Mouse (Mus musculus) forebrain, embryonic 13.5 days (tissue): ENCODE results near the gene Lcn11. TPM values are rescaled to one million over a fixed set of nuclear protein-coding genes. Genes with fewer than 3 reads are reported as not detected.
"Not testable (repeated sequence)": the region's sequence is repeated elsewhere in the genome, so short reads cannot be mapped to it uniquely, and the experiment has no call there.

Experiments used
- ATAC-seq: fragments of 200-750 bp; cut with Nextera tagmentation; 2 replicates; pipeline ENCODE4 v1.8.0; 2017
- H3K27ac ChIP-seq: fragments of 300-500 bp; sonication (generic); 2 replicates; pipeline ENCODE4 v1.5.1; 2015; ENCODE audit warnings: inconsistent platforms, mild to moderate bottlenecking, moderate library complexity
- H3K27me3 ChIP-seq: fragments of 300-500 bp; sonication (generic); 2 replicates; pipeline ENCODE4 v1.6.1; 2015; ENCODE audit warnings: mild to moderate bottlenecking, inconsistent platforms
- H3K36me3 ChIP-seq: fragments of 300-500 bp; sonication (generic); 2 replicates; pipeline ENCODE4 v1.6.1; 2015; ENCODE audit warnings: mild to moderate bottlenecking, inconsistent platforms; ENCODE audit not compliant: poor library complexity, severe bottlenecking
- H3K4me1 ChIP-seq: fragments of 300-500 bp; sonication (generic); 2 replicates; pipeline ENCODE4 v1.6.1; 2015; ENCODE audit warnings: inconsistent platforms
- H3K4me2 ChIP-seq: fragments of 300-500 bp; sonication (generic); 2 replicates; pipeline ENCODE4 v1.6.1; 2015; ENCODE audit warnings: inconsistent platforms, mild to moderate bottlenecking, moderate library complexity
- H3K4me3 ChIP-seq: fragments of 300-500 bp; sonication (generic); 2 replicates; pipeline ENCODE4 v1.5.1; 2015; ENCODE audit warnings: mild to moderate bottlenecking, inconsistent platforms
- H3K9ac ChIP-seq: fragments of 300-500 bp; sonication (generic); 2 replicates; pipeline ENCODE4 v1.6.1; 2015; ENCODE audit warnings: mild to moderate bottlenecking, inconsistent platforms
- H3K9me3 ChIP-seq: fragments of 300-500 bp; sonication (generic); replicated peaks from 2 replicates; pipeline ENCODE4 v1.6.1; 2016; ENCODE audit warnings: inconsistent platforms
- WGBS: fragments of 180-500 bp; shearing (Covaris S2); methylation state at CpG from one replicate; pipeline ENCODE4 v1.1.7; 2015; 5-methylcytosine and 5-hydroxymethylcytosine counted together
- polyA plus RNA-seq: library from polyadenylated mRNA; unstranded; fragments of >200 nt; fragmentation: Nextera tagmentation; extraction: Ambion mirVana; gene quantifications from 2 replicates; pipeline ENCODE4 v1.2.1, GENCODE M21; 2015

The Lcn11 gene
- not detected in 2 replicates for polyA plus RNA-seq

DNA sequence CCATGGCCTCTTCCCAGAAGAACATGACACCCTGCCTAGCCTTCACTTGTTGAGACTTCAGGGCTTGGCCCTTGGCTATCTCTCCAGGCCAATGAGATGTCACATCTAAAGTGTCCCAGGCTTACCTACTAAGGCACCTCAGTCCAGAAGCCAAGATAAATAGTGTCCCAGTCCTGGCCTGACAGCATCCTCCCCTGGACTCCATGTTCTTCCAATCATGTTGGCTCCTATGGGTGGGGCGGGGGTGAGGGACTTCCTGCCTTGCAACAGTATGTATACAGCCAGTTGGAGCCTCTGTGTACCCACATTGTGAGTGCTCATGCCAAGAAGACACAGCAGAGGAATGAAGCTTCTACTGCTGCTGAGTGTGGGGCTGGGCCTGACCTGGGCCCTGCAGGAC lies at the start of gene Lcn11:
Lcn11 (plus strand) TSS at position 301 of the 400 bp plus-strand sequence.
- no peak within 1 kb of the TSS for H3K9ac ChIP-seq
- no peaks in the 10 kb centered on the region for H3K36me3 ChIP-seq
- H3K4me3 ChIP-seq: no peak within 1 kb of the TSS
- H3K4me2 ChIP-seq: no peak within 1 kb of the TSS
- H3K27me3 ChIP-seq: no peaks in the 10 kb centered on the region
- no peaks in the 10 kb centered on the region for H3K9me3 ChIP-seq
- no peak within 1 kb of the TSS for H3K27ac ChIP-seq
- H3K4me1 ChIP-seq: no peaks in the 10 kb centered on the region
- ATAC-seq: no peak
- WGBS: 89% methylated on average over 1 of the region's 1 CpGs

DNA sequence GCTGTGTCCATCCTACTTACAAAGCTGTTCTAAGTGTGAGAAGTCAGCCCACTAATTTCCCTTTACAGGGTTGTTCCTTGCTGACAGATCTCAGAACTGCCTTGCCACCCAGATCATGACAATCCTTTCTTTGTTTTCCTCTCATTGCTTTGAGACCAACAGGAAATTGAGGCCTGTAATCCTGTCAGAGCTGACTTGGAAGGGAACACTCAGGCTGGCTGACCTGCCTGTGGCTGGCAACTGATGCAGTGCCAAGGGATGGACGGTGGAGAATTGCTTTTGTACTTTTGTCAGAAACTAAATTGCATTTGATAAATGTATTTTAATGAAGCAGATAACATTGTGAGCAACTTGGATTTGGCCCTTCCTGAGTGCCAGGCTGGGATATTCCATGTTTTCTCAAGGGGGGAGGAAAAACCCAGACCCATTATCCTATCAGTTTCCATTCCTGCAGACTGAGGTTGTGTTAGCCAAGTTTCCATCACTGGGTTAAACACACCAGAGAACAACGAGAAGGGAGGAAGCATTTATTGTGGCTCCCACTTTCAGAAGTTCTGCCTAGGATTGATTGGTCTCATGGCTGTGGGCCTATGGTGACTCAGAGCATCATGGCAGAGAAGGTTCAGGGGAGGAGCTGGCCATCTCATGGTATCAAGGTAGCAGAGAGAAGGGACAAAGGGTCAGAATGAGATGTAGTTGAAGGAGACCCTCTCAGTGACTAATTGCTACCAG lies 43.5 kb upstream of the Lcn11 start:
- H3K27ac ChIP-seq: no peak overlapping the region
- WGBS: 70% methylated on average over 2 of the region's 2 CpGs
- no peaks in the 10 kb centered on the region for H3K4me1 ChIP-seq
- H3K9ac ChIP-seq: no peak overlapping the region
- no peaks in the 10 kb centered on the region for H3K27me3 ChIP-seq
- no peaks in the 10 kb centered on the region for H3K36me3 ChIP-seq
- ATAC-seq: no peak
- no peak overlapping the region for H3K4me2 ChIP-seq
- H3K9me3 ChIP-seq: 0 out of 2 replicates have a peak, but pooled peaks cover 12% of the 10 kb centered on the region
- no peak overlapping the region for H3K4me3 ChIP-seq

DNA sequence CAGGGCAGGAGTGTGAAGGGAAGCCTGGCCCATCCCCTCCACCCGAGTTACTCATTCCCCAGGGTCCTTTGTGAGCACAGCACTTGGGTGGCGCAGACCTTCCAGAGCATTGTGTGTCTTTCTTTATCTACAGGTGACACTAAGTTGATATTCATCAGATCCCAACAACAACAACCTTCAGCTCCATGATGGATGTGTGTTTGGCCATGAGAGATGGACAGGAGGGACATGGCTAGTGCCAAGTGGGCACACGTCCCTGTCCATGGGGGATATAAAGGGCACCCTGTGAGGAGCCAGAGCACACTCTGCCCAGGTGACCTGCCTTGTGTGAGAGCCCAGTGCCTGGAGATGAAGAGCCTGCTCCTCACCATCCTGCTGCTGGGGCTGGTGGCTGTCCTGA lies 40.1 kb upstream of the Lcn11 start, which contains the start of gene Obp2b:
Obp2b (plus strand) TSS at position 301 of the 400 bp plus-strand sequence.
- H3K4me2 ChIP-seq, H3K9me3 ChIP-seq, H3K9ac ChIP-seq, ATAC-seq, H3K27me3 ChIP-seq, H3K4me3 ChIP-seq, H3K4me1 ChIP-seq, H3K36me3 ChIP-seq, H3K27ac ChIP-seq: not testable (repeated sequence)
- 82% methylated on average over 3 of the region's 3 CpGs for WGBS

DNA sequence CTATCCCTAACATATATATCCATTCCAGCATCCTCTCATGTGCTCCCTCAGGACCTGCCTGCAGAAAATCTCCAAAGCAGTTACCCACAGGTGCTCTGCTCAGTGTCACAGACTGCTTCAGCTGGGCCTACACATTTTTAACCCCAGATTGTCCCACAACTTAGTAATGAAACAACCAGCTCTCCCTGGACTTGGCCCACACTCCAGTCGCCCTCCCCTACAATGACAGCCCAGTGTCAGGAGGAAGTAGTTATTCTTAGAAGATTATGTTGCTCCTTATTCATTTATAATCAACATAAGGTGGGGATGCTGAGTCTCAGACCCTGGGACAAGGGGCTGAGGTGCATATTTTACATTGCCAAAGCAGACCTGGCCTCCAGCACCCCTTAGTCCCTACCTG lies 35.1 kb upstream of the Lcn11 start:
- no peak overlapping the region for H3K4me3 ChIP-seq
- H3K9me3 ChIP-seq: no peaks in the 10 kb centered on the region
- no peaks in the 10 kb centered on the region for H3K36me3 ChIP-seq
- no peak overlapping the region for H3K27ac ChIP-seq
- H3K4me1 ChIP-seq: no peaks in the 10 kb centered on the region
- 73% methylated on average over 1 of the region's 1 CpGs for WGBS
- no peaks in the 10 kb centered on the region for H3K27me3 ChIP-seq
- ATAC-seq: no peak
- no peak overlapping the region for H3K9ac ChIP-seq
- H3K4me2 ChIP-seq: no peak overlapping the region

DNA sequence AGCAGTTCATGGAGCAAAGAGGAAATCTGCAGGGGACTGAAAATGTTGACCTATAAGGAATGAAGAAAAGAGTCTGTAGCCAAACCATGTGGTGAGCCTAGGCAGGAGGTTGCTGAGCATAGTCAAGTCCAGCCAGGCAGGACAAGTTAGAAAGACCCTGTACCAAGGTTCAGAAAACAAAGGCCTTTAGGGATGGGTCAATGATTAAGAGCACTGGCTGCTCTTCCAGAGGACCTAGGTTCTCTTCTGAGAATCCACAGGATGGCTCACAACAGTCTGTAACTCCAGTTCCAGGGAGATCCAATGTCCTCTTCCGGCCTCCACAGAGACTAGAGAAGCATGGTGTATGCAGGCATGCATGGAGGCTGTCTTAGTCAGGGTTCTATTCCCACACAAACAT lies 22.6 kb upstream of the Lcn11 start:
- H3K4me1 ChIP-seq: no peaks in the 10 kb centered on the region
- WGBS: 86% methylated on average over 1 of the region's 1 CpGs
- no peak overlapping the region for H3K27ac ChIP-seq
- H3K9me3 ChIP-seq: no peaks in the 10 kb centered on the region
- H3K4me3 ChIP-seq: no peak overlapping the region
- ATAC-seq: no peak
- H3K9ac ChIP-seq: no peak overlapping the region
- H3K27me3 ChIP-seq: no peaks in the 10 kb centered on the region
- no peaks in the 10 kb centered on the region for H3K36me3 ChIP-seq
- H3K4me2 ChIP-seq: no peak overlapping the region

DNA sequence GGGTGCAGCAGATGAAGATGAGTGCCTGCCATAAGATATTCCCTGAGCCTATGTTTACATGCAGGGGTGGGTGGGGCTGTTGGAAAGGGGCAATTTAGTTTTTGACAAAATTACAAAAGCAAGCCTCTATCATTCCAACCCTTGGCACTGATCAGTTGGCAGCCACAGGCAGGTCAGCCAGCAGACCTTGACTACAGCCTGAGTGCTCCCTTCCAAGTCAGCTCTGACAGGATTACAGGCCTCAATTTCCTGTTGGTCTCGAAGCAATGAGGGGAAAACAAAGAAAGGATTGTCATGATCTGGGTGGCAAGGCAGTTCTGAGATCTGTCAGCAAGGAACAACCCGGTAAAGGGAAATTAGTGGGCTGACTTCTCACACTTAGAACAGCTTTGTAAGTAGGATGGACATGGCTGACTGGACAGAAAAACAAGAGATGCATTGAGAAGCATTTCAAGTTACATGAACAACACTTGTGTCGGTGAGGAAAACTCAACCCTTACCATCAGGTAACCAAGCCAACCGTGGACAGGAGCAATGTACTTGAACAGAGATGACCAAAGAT lies 18.7 kb upstream of the Lcn11 start:
- no peaks in the 10 kb centered on the region for H3K4me1 ChIP-seq
- ATAC-seq: no peak
- H3K4me3 ChIP-seq: no peak overlapping the region
- 60% methylated on average over 4 of the region's 4 CpGs for WGBS
- H3K27me3 ChIP-seq: no peaks in the 10 kb centered on the region
- no peaks in the 10 kb centered on the region for H3K9me3 ChIP-seq
- H3K4me2 ChIP-seq: no peak overlapping the region
- H3K36me3 ChIP-seq: no peaks in the 10 kb centered on the region
- no peak overlapping the region for H3K27ac ChIP-seq
- no peak overlapping the region for H3K9ac ChIP-seq

DNA sequence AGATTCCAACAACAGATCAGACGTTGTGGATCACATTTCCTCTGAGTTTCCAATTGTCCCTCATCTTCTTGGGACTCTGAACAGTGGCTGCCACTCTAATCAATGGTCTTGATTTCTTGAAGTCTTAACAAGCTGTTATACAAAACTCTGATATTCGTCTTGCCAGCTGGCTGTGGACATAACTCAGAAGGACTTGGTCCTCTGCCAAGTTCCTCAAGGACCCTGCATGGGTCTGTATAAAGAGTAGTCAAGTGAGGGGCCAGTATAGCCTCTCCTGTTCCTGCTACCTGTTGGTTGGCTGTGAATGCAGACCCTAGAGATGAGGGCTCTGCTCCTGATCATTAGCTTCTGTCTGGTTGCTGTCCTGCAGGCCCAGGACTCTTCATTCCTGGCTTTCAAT lies 11.5 kb upstream of the Lcn11 start, which contains the start of gene Lcn3:
Lcn3 (plus strand) TSS at position 301 of the 400 bp plus-strand sequence.
- no peak within 1 kb of the TSS for H3K4me3 ChIP-seq
- no peaks in the 10 kb centered on the region for H3K27me3 ChIP-seq
- H3K4me2 ChIP-seq: no peak within 1 kb of the TSS
- H3K9me3 ChIP-seq: no peaks in the 10 kb centered on the region
- WGBS: 39% methylated on average over 2 of the region's 2 CpGs
- ATAC-seq: no peak
- H3K4me1 ChIP-seq: no peaks in the 10 kb centered on the region
- H3K9ac ChIP-seq: no peak within 1 kb of the TSS
- H3K27ac ChIP-seq: no peak within 1 kb of the TSS
- no peaks in the 10 kb centered on the region for H3K36me3 ChIP-seq

DNA sequence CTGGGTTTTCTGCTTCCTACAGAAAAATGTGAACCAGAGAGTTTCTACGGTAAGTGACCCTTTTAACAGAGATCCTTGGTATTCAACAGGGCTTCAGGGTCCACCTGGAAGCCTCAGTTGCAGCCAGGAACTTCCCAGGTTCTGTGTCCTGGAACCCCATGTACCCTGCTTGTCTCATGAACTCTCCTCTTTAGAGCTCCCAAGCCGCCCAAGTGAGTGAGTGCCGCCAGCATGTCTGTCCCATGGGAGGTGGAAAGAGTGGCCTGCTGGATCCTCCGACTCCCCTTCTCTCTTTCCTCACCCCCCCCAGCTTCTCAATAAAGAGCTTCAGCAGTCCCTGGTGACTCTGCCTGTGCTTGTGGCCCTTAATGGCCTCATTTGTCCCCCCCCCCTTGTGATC lies 9.1 kb upstream of the Lcn11 start:
- H3K27me3 ChIP-seq: no peaks in the 10 kb centered on the region
- ATAC-seq: no peak
- no peaks in the 10 kb centered on the region for H3K4me1 ChIP-seq
- H3K4me3 ChIP-seq: no peak overlapping the region
- H3K9ac ChIP-seq: no peak overlapping the region
- H3K27ac ChIP-seq: no peak overlapping the region
- H3K4me2 ChIP-seq: no peak overlapping the region
- no peaks in the 10 kb centered on the region for H3K9me3 ChIP-seq
- WGBS: 93% methylated on average over 4 of the region's 4 CpGs
- no peaks in the 10 kb centered on the region for H3K36me3 ChIP-seq

DNA sequence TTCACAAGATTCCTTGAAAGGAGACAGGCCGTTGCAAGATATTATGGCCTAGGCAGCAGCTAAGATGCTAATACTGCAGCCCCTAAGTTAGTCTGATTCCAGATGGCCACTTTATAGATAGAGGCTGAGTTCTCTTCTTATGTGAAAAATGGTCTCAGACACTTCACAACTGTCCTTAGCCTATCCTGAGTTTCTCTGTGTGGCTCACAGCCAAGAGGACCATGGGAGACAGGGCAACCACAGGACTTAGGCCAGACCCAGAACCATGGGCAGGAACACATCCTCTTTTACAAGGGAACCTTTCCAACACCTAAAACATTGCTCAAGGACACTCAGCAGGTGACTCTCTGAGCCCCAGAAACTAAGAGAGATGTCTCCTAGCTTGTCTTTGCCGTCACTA lies 3.3 kb upstream of the Lcn11 start:
- no peak overlapping the region for H3K27ac ChIP-seq
- H3K9ac ChIP-seq: no peak overlapping the region
- no peak overlapping the region for H3K4me3 ChIP-seq
- no peak for ATAC-seq
- 86% methylated on average over 2 of the region's 2 CpGs for WGBS
- no peaks in the 10 kb centered on the region for H3K9me3 ChIP-seq
- H3K4me1 ChIP-seq: no peaks in the 10 kb centered on the region
- H3K36me3 ChIP-seq: no peaks in the 10 kb centered on the region
- no peaks in the 10 kb centered on the region for H3K27me3 ChIP-seq
- H3K4me2 ChIP-seq: no peak overlapping the region

DNA sequence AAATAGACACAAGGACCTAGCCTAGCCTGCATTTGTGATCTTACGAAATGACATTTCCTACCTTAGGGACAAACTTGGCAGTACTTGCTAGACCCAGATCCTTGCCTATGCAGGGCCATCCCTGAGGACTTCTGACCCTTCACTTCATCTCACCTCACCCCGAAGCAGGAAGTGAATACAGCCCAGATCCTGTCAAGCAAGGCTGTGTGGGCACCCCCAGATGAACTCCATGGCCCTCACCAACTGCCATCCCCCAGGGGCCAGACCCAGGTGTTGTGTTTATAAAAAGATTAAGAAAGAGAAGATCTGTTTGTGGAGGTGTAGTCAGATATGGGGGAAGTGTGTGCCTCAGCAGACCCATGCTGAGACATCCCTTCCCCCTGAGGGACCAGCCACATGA lies 2.2 kb upstream of the Lcn11 start:
- ATAC-seq: no peak
- Histone ChIP-seq H3K27ac (no peak overlapping the region), H3K27me3 (no peaks in the 10 kb centered on the region), H3K4me1 (no peaks in the 10 kb centered on the region), H3K36me3 (no peaks in the 10 kb centered on the region), H3K9me3 (no peaks in the 10 kb centered on the region), H3K9ac (no peak overlapping the region), H3K4me2 (no peak overlapping the region), H3K4me3 (no peak overlapping the region)
- 80% methylated on average over 2 of the region's 2 CpGs for WGBS

DNA sequence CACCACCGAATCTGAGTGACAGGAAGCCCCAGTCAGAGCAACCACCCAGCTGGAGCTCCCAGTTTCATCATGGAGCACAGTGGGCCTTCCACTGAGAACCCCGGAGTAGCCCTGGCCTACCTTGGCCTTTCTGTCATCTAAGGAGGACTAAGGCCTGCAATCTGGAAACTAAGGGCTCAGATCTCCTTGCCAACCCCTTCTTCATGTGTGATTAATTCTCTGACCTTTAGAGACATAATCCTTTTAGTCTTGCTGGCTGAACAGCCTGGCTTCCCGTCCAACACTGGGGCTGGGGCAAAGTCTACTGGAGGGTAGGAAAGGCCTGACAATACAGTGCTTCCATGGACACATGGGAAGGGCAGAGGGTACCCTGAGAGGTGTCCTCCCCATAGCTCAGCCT lies 826 bp upstream of the Lcn11 start:
- Histone ChIP-seq H3K27ac (no peak overlapping the region), H3K4me1 (no peaks in the 10 kb centered on the region), H3K4me3 (no peak overlapping the region), H3K9ac (no peak overlapping the region), H3K4me2 (no peak overlapping the region), H3K9me3 (no peaks in the 10 kb centered on the region), H3K36me3 (no peaks in the 10 kb centered on the region), H3K27me3 (no peaks in the 10 kb centered on the region)
- no peak for ATAC-seq
- 58% methylated on average over 3 of the region's 3 CpGs for WGBS

DNA sequence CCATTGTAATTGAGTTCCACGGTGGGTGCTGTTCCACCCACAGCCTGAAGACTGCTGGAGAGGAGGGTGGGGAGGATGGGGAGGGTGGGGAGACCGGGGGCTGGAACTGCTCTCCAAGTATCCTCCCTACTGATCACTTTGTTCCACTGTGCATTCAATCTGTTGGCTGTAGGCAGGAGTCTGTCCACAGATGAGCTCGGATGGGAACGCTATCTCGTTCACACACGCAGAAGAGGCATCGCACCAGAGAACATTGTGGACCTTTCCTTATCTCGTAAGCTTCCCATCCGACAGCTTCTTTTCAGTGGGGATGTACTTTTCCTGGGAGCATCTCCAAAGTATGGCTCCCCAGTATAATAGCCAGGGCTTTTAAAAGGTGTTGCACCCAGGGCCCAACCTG lies 2.3 kb downstream of the Lcn11 start:
- no peaks in the 10 kb centered on the region for H3K36me3 ChIP-seq

DNA sequence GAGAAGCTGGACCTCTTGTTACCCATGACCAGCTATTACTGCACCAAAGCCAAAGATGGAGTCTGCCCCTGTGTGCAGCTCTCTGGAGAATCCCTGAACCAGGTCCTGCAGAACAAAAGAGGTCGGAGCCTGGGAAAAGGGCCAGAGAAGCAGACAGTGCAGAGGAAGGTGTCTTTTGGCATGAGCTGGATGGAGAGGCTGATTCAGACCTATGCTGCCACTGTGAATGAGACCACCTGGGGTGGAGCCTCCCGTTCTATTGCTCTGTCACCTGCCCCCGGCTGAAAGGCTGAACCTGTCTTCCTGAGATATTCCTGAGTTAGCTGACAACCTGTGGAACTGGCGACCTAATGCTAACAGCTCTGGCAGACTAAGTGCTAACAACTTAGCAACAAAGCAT lies 4.1 kb downstream of the Lcn11 start:
- Histone ChIP-seq H3K36me3 (no peaks in the 10 kb centered on the region), H3K27ac (no peak overlapping the region), H3K27me3 (no peaks in the 10 kb centered on the region), H3K9me3 (no peaks in the 10 kb centered on the region), H3K4me2 (no peak overlapping the region), H3K4me3 (no peak overlapping the region), H3K4me1 (no peaks in the 10 kb centered on the region), H3K9ac (no peak overlapping the region)
- ATAC-seq: no peak
- WGBS: 58% methylated on average over 4 of the region's 4 CpGs

More for the DNA sequence above, 2.3 kb downstream of the Lcn11 start:
- Histone ChIP-seq H3K9ac (no peak overlapping the region), H3K4me1 (no peaks in the 10 kb centered on the region), H3K4me2 (no peak overlapping the region), H3K4me3 (no peak overlapping the region), H3K27me3 (no peaks in the 10 kb centered on the region), H3K27ac (no peak overlapping the region), H3K9me3 (no peaks in the 10 kb centered on the region)
- 91% methylated on average over 9 of the region's 9 CpGs for WGBS
- no peak for ATAC-seq
